Mouse (Mus musculus): ENCODE measurements around the gene Vegfc.

Gene Vegfc

GRCm38 (mm10) chr8:54216250-54216649 lies 138.8 kb downstream of the Vegfc start:
- DNase-seq: no peak

GRCm38 (mm10) chr8:54228801-54229204 lies 151.4 kb downstream of the Vegfc start:
- DNase-seq: peak; percentile 1

- no peak for DNase-seq
Observed at GRCm38 (mm10) chr8:54230638-54231037, 153.2 kb downstream of the Vegfc start.

GRCm38 (mm10) chr8:54233316-54233715 lies 155.9 kb downstream of the Vegfc start:
- no peak for DNase-seq
